Mouse (Mus musculus): ENCODE results near the gene Cep128. TPM values are rescaled to one million over a fixed set of nuclear protein-coding genes. Genes with fewer than 3 reads are reported as not detected.

Gene Cep128
- total and polyA plus RNA-seq, 2 experiments = 0.67 to 1.2 TPM

- WGBS = 82% methylated on average over 3 of the region's 3 CpGs
- Histone ChIP-seq H3K27ac (replicated peaks; ENCODE audit: insufficient read depth, low read depth, low read length) (no peak overlapping the region), H3K36me3 (ENCODE audit: control insufficient read depth, insufficient read depth, low read length) (no peaks in the 10 kb centered on the region), H3K9ac (ENCODE audit: low read depth, low read length) (no peak overlapping the region), H3K4me1 (ENCODE audit: control insufficient read depth, insufficient read depth, low read length) (no peaks in the 10 kb centered on the region), H3K4me3 (ENCODE audit: insufficient read depth, low read depth, low read length) (no peak overlapping the region), H3K79me2 (ENCODE audit: control insufficient read depth, insufficient read depth, low read length) (no peaks in the 10 kb centered on the region), H3K27me3 (ENCODE audit: control insufficient read depth, insufficient read depth, low read length) (no peaks in the 10 kb centered on the region)
- TF ChIP-seq CTCF (IDR thresholded peaks at IDR 0.05; ENCODE audit: low read depth, low read length) (no peak), POLR2A (IDR thresholded peaks at IDR 0.05; ENCODE audit: extremely low read depth, insufficient read depth, low read length) (no peak)
- no peak for DNase-seq (ENCODE audit: extremely low read depth, low read depth, low spot score)
Observed at GRCm38 (mm10) chr12:90971156-90971555, 413.1 kb downstream of the Cep128 start.

GRCm38 (mm10) chr12:90961386-90962017, 422.7 kb downstream of the Cep128 start:
- H3K27ac ChIP-seq (replicated peaks; ENCODE audit: insufficient read depth, low read depth, low read length) = no peak overlapping the region
- no peak overlapping the region for H3K9ac ChIP-seq (ENCODE audit: low read depth, low read length)
- no peaks in the 10 kb centered on the region for H3K27me3 ChIP-seq (ENCODE audit: control insufficient read depth, insufficient read depth, low read length)
- TF ChIP-seq CTCF (IDR thresholded peaks at IDR 0.05; ENCODE audit: low read depth, low read length) (no peak), POLR2A (IDR thresholded peaks at IDR 0.05; ENCODE audit: extremely low read depth, insufficient read depth, low read length) (no peak)
- no peaks in the 10 kb centered on the region for H3K4me1 ChIP-seq (ENCODE audit: control insufficient read depth, insufficient read depth, low read length)
- 84% methylated on average over 5 of the region's 5 CpGs for WGBS
- no peak for DNase-seq (ENCODE audit: extremely low read depth, low read depth, low spot score)
- H3K4me3 ChIP-seq (ENCODE audit: insufficient read depth, low read depth, low read length) = no peak overlapping the region
- H3K36me3 ChIP-seq (ENCODE audit: control insufficient read depth, insufficient read depth, low read length) = no peaks in the 10 kb centered on the region
- H3K79me2 ChIP-seq (ENCODE audit: control insufficient read depth, insufficient read depth, low read length) = no peaks in the 10 kb centered on the region

GRCm38 (mm10) chr12:90954740-90955473, 429.3 kb downstream of the Cep128 start:
- no peak for TF ChIP-seq POLR2A (IDR thresholded peaks at IDR 0.05; ENCODE audit: extremely low read depth, insufficient read depth, low read length)
- no peak for TF ChIP-seq CTCF (IDR thresholded peaks at IDR 0.05; ENCODE audit: low read depth, low read length)

More at GRCm38 (mm10) chr12:90954740-90955473, 429.3 kb downstream of the Cep128 start:
- Histone ChIP-seq H3K36me3 (ENCODE audit: control insufficient read depth, insufficient read depth, low read length) (no peaks in the 10 kb centered on the region), H3K4me1 (ENCODE audit: control insufficient read depth, insufficient read depth, low read length) (no peaks in the 10 kb centered on the region), H3K79me2 (ENCODE audit: control insufficient read depth, insufficient read depth, low read length) (no peaks in the 10 kb centered on the region), H3K9ac (ENCODE audit: low read depth, low read length) (no peak overlapping the region), H3K27ac (replicated peaks; ENCODE audit: insufficient read depth, low read depth, low read length) (no peak overlapping the region), H3K27me3 (ENCODE audit: control insufficient read depth, insufficient read depth, low read length) (no peaks in the 10 kb centered on the region), H3K4me3 (ENCODE audit: insufficient read depth, low read depth, low read length) (no peak overlapping the region)
- WGBS = 75% methylated on average over 7 of the region's 7 CpGs
- no peak for DNase-seq (ENCODE audit: extremely low read depth, low read depth, low spot score)

Other genes with a start within 250 kb of the Cep128 start
- 0.13 TPM in 1 of 2 replicates, not detected in the other for gene Tshr, start 154 bp upstream of the Cep128 start, total RNA-seq (2014; rRNA removed)
- not detected in 2 replicates for gene Tshr, start 154 bp upstream of the Cep128 start, polyA plus RNA-seq (2012; rRNA removed)
- gene Gtf2a1, start 206.1 kb upstream of the Cep128 start, total RNA-seq (2014; rRNA removed) = 19.1 and 25.2 TPM in 2 replicates
- gene Gtf2a1, start 206.1 kb upstream of the Cep128 start, polyA plus RNA-seq (2012; rRNA removed) = 8.7 and 9.7 TPM in 2 replicates